Mouse (Mus musculus) regulatory T cell (primary cell): Measurements from ENCODE around the gene Patz1.

Source experiments
- in situ Hi-C: fragments of 300-600 bp; cut with MboI, MseI; formaldehyde crosslinking; loops from one replicate; pipeline ENCODE4 v1.15.1; 2025; ENCODE audit warnings: high pct_unique_total_duplicates

The Patz1 gene

GRCm38 (mm10) chr11:3329891-3330451 lies 41.3 kb downstream of the Patz1 start, which contains the start of gene Pik3ip1:
TSS of gene Pik3ip1 (plus strand) at chr11:3330401.
- in situ Hi-C loops: loop anchor here (5.0 kb wide), 1 partner anchor 38 kb away; no protein-coding TSS in a partner anchor

GRCm38 (mm10) chr11:3330566-3330965 lies 41.9 kb downstream of the Patz1 start:
- in situ Hi-C loops: loop anchor here (5.0 kb wide), 1 partner anchor 38 kb away; no protein-coding TSS in a partner anchor

DNA sequence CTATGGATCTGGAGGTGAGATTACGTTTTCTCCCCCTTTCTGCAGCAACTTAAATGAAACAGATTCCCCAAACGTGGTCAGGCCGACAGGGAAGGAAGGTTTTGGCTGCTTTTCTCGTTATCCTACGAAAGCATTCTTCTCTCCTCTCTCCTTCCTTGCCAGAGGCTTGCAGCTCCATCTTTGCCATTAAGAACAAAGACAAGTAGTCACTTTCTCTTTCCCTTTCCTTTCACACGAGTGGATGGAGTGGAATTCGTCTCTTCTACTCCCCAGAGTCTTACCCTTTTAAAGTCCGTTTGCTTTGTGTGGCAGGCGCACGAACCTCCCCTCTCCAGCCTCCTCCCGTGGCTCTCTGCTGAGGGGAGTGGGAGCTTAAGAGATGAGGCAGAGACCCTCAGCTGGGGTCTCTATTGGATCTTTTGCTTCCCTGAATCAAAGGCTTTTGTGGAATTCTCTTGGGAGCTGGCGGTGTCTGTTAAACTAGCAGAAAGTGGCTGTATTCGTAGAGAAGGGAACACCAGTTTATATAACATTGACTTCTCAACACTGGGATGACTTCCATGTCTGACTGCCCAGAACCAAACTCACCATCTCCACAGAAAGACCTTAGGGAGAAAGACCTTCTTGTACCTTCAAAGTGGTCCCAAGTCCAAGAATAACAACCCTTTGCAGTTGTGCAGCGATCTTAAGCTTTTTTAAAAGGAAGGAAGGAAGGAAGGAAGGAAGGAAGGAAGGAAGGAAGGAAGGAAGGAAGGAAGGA lies 42.5 kb downstream of the Patz1 start:
- in situ Hi-C loops: loop anchor here (5.0 kb wide), 1 partner anchor 39 kb away; no protein-coding TSS in a partner anchor

DNA sequence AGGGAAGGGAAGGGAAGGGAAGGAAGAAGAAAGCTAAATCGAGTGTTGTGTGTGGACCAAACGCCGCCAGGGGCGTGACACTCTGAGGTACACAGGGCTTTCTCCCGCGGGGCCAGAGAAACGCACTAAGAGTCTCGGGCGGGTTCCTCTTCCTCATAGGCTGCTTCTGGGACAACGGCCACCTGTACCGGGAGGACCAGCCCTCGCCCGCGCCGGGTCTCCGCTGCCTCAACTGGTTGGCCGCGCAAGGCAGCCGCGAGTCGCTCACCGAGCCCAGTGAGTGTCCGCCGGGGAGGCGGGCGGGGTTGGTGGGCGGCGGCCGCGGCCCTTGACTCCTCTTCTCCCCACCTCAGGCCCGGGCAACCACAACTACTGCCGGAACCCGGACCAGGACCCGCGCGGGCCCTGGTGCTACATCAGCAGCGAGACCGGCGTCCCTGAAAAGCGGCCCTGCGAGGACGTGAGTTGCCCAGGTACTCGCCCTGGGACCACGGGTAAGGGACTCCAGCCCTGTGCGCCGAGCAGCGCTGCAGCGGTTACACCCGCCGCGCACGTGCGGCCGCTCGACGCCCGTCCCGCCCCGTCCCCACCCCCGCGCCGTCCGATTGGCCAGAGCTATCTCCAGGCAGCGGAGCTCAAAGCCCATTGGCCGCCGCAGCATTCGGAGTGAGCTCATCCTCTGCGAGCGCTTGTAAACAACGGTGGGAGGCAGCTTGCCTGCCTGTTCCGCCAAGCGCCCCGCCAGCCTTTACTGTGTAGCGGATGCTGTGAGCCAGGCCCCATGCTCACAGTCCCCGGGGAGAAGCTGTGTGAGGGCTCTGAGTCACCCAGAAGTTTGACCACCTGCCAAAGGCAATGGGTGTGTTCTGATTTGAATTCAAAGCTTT lies 43.3 kb downstream of the Patz1 start:
- in situ Hi-C loops: loop anchor here (5.0 kb wide), 1 partner anchor 40 kb away; no protein-coding TSS in a partner anchor

- in situ Hi-C loops: loop anchor here (5.0 kb wide), 1 partner anchor 41 kb away; no protein-coding TSS in a partner anchor
Measured at GRCm38 (mm10) chr11:3333111-3333695, 44.5 kb downstream of the Patz1 start.

- in situ Hi-C loops: loop anchor here (5.0 kb wide), 1 partner anchor 42 kb away; no protein-coding TSS in a partner anchor
Measured at GRCm38 (mm10) chr11:3334141-3334710, 45.6 kb downstream of the Patz1 start.

- in situ Hi-C loops: loop anchor here (5.0 kb wide), 1 partner anchor 43 kb away; no protein-coding TSS in a partner anchor
Measured at GRCm38 (mm10) chr11:3334711-3335316, 46.1 kb downstream of the Patz1 start.

DNA sequence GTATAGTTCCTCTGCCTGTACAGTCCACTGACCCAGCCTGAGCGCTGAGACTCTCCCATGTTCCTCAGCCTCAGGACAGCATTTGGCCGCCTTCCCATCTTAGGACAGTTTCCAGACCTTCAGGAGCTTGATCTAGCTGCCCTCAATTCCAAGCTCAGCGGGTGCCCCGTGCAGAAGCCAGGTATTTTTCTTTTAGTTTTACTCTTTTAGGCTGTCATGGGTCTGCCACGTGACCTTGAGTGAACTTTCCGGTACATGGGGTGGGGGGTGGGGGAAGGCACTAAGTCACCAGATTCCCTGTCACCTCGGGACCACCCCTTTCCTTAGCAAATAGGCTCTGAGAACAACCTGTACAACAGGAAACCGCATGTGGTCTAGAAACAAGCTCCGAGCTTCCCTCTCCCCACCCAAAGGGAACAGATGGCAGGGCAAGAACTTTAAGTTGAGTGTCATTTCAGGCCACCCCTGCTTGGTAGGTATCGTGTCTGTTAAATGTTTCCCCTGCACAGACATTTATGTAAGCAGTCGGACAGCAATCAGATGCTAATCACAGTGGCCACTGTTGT lies 47.1 kb downstream of the Patz1 start:
- in situ Hi-C loops: no loop called here

GRCm38 (mm10) chr11:3336602-3337001 lies 47.9 kb downstream of the Patz1 start:
- in situ Hi-C loops: no loop called here

DNA sequence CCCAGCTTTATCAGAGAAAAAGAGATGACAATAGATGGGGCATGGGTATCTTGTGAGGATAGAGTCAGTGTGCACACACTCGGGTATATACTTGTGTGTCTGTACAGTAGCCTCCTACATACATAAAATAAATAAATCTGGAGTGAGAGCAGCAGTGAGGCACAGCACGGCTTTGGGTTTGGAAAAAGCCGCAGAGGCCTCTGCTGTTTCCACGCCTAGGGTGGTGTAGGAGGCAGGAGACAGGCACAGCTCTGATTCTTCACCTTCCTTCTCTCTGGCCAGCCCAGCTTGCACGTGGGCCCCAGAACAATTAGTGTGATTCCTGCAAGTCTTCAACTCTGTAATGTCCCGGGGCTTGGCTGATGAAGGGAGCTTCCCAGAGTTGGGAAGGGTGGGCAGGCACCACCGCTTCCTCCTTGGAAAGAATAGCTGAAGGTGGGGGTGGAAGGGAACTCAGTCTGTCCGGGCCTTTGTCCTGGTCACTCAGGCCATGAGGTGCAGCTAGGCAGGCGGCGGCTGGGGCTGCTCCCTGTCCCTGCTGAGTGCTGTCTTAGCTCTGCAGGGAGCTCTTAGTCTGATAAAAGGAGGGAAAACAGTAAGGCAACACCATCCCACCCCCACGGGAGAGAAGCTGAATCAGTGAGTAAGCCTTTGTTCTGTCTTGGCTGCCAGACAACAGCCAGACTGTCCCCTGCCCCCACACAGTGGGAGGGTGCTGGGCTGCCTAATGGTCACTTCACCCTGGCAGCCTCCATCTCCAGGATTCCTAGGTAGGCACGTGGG lies 48.7 kb downstream of the Patz1 start:
- in situ Hi-C loops: no loop called here

DNA sequence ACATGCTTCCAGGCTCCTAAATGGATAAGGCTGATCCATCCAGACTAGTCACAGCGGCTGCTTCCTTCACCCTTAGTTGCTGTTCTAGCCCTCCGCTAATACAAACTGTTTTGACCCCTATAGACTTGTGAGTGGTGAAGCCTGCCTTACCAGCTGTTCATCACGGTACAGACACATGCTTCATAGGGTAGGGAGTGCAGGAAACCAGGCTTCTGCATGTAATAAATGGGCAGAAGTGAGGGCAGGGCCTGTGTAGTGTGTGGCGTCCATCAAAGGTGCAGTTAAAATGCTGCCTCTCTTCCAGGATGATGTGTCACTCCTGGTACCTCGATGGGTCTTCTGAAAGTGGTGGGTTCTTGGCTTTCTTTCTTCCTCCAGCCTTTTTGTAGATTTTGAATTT lies 49.3 kb downstream of the Patz1 start:
- in situ Hi-C loops: no loop called here

DNA sequence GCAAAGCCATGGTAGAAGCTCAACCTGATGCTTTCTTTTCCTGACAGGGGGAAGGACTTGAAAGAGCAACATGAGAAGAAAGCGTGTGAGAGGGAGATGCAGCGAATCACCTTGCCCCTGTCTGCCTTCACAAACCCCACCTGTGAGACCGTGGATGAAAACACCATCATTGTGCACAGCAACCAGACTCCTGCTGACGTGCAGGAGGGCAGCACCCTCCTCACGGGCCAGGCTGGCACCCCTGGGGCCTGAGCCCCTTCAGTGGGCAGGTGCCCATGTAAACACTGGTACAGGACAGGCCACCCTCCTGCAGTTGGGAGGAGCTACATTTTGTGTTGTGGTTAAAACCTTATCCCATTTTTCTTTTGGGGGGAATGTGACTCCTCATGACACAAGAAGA lies 52.8 kb downstream of the Patz1 start:
- in situ Hi-C loops: no loop called here

DNA sequence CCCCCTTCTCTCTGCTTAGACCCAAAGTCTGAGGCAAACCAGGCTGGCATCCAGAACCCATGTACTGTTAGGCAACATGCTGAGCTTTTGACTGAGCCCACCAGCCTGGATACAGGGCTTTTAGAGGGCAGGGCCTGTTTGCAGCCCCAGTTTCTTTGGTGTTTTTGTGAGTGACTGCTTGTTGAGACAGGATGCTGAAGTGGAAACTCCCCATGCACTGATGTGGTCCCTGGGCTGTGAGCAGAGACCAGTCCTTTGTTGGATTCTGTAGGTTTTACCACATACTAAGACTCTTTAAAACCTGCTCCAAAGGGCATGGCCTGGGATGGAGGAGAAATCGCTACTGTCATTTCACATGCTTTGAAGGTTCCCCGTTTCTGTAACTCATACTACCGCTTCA lies 56.2 kb downstream of the Patz1 start:
- in situ Hi-C loops: no loop called here

DNA sequence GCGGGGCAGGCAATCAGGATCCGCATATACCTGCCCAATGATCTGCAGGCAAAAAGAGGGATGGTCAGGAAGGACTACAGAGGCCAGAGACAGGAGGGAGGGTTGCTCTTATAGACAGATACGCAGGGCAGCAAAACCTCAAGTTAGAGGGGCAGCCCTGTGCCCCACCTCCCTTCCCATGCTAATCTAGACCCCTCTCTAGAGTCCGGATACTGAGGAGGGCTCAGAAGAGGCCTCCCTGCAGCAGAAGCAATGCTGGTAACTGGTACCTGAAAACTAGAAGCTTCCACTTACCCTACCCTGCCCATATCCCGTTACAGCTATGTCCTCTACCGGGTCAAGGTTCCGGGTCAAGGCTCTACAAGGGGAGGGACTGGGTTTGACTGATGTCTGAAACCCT lies 57.7 kb downstream of the Patz1 start:
- in situ Hi-C loops: no loop called here

GRCm38 (mm10) chr11:3347091-3347834 lies 58.6 kb downstream of the Patz1 start:
- in situ Hi-C loops: no loop called here

DNA sequence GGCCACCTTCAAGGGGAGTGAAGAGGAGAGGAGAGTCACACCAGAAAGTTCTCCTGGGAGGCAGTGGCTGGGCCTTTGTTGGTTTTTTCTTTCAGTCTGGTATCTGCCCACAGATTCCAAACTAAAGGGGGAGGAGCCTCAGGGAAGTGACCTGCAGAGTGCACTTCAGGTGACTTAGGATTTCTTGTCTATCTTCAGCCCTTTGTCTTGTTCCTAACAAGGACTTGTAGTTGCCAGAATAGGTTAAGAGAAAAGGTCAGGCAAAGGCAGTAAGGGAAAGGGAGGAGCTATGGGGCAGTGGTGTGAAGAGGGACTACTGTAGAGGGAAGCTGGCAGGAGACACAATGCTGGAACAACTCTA lies 59.1 kb downstream of the Patz1 start:
- in situ Hi-C loops: no loop called here

DNA sequence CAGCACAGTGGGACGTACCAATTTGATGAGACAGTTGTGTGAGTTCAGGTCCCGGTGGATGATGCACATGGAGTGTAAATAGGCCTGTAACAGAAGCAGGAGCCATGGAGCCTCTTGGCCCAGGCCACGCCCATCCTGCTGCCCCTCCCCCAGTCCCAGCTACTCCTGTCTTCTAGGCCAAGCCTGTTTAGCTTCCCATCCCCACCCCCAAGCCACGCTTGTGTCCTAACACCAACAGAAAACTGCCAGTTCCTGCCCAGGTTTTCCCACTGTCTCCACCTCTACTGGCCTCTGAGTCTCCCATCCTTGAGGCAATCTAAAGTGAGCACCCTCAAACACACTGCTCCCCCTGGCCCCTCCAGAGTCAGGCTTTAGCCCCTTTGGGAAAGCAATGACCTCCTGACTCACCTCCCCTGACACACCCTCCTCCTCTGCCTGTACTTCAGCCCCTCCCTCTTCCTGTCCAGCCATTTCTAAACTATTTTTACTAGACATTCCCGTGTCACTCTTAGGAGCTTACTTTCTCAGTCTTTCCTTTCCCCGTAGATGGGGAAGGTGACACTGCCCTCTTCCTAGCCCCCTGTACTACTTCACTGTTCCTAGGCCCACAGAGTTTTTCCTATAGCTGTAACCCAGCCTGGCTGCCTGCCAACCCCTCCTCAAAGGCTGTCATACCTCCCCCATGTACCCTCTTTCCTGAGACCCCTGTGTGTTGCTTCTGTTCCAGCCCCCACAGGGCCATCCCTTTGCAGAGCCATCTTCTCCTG lies 60.1 kb downstream of the Patz1 start:
- in situ Hi-C loops: no loop called here

GRCm38 (mm10) chr11:3349343-3349695 lies 60.6 kb downstream of the Patz1 start:
- in situ Hi-C loops: no loop called here
